Mouse (Mus musculus) lung, postnatal 0 days (tissue): Measurements from ENCODE around the gene Olfr739. TPM values are rescaled to one million over a fixed set of nuclear protein-coding genes. Genes with fewer than 3 reads are reported as not detected.

Experiments used
- ATAC-seq: fragments of 200-750 bp; cut with Nextera tagmentation; 2 replicates; pipeline ENCODE4 v1.8.0; 2017; ENCODE audit warnings: moderate library complexity
- DNase-seq: peaks from one replicate; pipeline ENCODE4 v3.0.0-alpha.2; 2016; ENCODE audit warnings: low spot score
- H3K27ac ChIP-seq: fragments of 300-500 bp; sonication (generic); 2 replicates; pipeline ENCODE4 v1.5.1; 2014; ENCODE audit warnings: antibody characterized with exemption, mild to moderate bottlenecking, low read length, mixed read lengths
- H3K27me3 ChIP-seq: fragments of 300-500 bp; sonication (generic); replicated peaks from 2 replicates; pipeline ENCODE4 v1.6.1; 2014; ENCODE audit warnings: low read length, mixed read lengths; ENCODE audit not compliant: insufficient read depth
- H3K36me3 ChIP-seq: fragments of 300-500 bp; sonication (generic); 2 replicates; pipeline ENCODE4 v1.6.1; 2014; ENCODE audit warnings: low read length, mixed read lengths; ENCODE audit not compliant: insufficient read depth
- H3K4me1 ChIP-seq: fragments of 300-500 bp; sonication (generic); 2 replicates; pipeline ENCODE4 v1.6.1; 2014; ENCODE audit warnings: antibody characterized with exemption, low read depth, low read length, mixed read lengths; ENCODE audit not compliant: insufficient read depth
- H3K4me2 ChIP-seq: fragments of 300-500 bp; sonication (generic); replicated peaks from 2 replicates; pipeline ENCODE4 v1.6.1; 2014; ENCODE audit warnings: low read depth, mild to moderate bottlenecking, low read length, moderate library complexity, mixed read lengths
- H3K4me3 ChIP-seq: fragments of 300-500 bp; sonication (generic); 2 replicates; pipeline ENCODE4 v1.5.1; 2014; ENCODE audit warnings: low read depth, low read length
- H3K9ac ChIP-seq: fragments of 300-500 bp; sonication (generic); replicated peaks from 2 replicates; pipeline ENCODE4 v1.6.1; 2014; ENCODE audit warnings: low read depth, mild to moderate bottlenecking
- H3K9me3 ChIP-seq: fragments of 300-500 bp; sonication (generic); 2 replicates; pipeline ENCODE4 v1.6.1; 2016; ENCODE audit warnings: low read length, mixed read lengths
- CTCF ChIP-seq: IDR thresholded peaks from 2 replicates; pipeline ENCODE4 v1.5.1; 2016; ENCODE audit warnings: antibody characterized with exemption, mild to moderate bottlenecking
- EP300 ChIP-seq: IDR thresholded peaks from 2 replicates; pipeline ENCODE4 v1.6.1; 2016; ENCODE audit warnings: antibody characterized with exemption, mild to moderate bottlenecking, control low read depth
- WGBS: fragments of 180-500 bp; shearing (Covaris S2); extraction: QIAGEN DNeasy Blood & Tissue Kit; methylation state at CpG from one replicate; pipeline ENCODE4 v1.1.7; 2014; 5-methylcytosine and 5-hydroxymethylcytosine counted together
- polyA plus RNA-seq: library from polyadenylated mRNA; unstranded; fragments of >200 nt; fragmentation: Nextera tagmentation; extraction: Ambion mirVana; gene quantifications from 2 replicates; pipeline ENCODE4 v1.2.1, GENCODE M21; 2015

Gene Olfr739
- not detected in 2 replicates for polyA plus RNA-seq

DNA sequence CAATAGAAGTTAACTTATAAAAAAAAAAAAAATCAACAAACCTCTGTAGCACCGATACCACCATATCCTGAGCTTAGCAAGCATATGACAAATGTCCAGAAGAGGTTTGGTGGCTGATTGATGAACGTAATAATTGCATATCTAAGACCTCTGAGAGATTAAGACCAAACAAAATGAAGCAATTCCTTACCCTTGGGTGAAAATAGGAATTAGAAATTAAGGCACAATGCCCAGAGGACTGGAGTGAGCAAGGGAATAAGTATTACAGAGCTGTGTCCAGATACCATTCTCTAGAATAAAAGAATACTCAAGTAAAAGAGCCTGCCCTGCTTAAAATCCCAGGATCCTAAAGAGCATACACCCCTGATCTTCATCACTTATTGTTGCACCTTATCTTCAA is at the start of gene Olfr739:
TSS of gene Olfr739 (plus strand) at position 301 of the 400 bp plus-strand sequence.
- H3K27ac ChIP-seq: no peak within 1 kb of the TSS
- no peaks in the 10 kb centered on the region for H3K4me1 ChIP-seq
- H3K27me3 ChIP-seq: no peaks in the 10 kb centered on the region
- WGBS: 52% methylated on average over 2 of the region's 2 CpGs
- no peaks in the 10 kb centered on the region for H3K9me3 ChIP-seq
- DNase-seq (no peak), ATAC-seq (no peak)
- H3K9ac ChIP-seq: no peak within 1 kb of the TSS
- TF ChIP-seq CTCF (no peak), EP300 (no peak)
- H3K36me3 ChIP-seq: no peaks in the 10 kb centered on the region
- H3K4me2 ChIP-seq: no peak within 1 kb of the TSS
- H3K4me3 ChIP-seq: no peak within 1 kb of the TSS

DNA sequence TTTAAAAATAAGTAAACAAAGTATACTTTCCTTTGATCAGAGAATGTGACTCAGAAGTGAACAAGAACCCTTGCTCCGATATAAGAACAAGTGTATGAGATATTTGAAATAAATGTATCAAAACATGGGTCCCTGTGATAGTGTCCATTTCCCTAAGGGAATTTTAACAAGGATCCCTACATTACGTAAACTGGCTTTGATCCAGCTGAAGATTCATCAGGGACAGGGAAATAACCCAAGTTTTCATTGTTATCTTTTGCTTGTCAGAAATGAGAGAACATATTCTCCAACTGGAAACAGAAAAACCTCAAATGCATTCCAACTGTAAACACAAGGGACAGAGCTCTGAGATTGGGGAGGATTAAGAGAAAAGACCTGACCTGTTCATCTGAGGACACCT is 37.6 kb upstream of the Olfr739 start, which contains the start of gene Olfr736:
TSS of gene Olfr736 (plus strand) at position 301 of the 400 bp plus-strand sequence.
- Histone ChIP-seq H3K4me3 (no peak within 1 kb of the TSS), H3K4me2 (no peak within 1 kb of the TSS), H3K9ac (no peak within 1 kb of the TSS), H3K27me3 (no peaks in the 10 kb centered on the region), H3K27ac (no peak within 1 kb of the TSS), H3K4me1 (no peaks in the 10 kb centered on the region), H3K36me3 (no peaks in the 10 kb centered on the region), H3K9me3 (no peaks in the 10 kb centered on the region)
- WGBS: 59% methylated on average over 2 of the region's 2 CpGs
- no peak for DNase-seq
- ATAC-seq: no peak
- TF ChIP-seq CTCF: no peak
- no peak for TF ChIP-seq EP300

DNA sequence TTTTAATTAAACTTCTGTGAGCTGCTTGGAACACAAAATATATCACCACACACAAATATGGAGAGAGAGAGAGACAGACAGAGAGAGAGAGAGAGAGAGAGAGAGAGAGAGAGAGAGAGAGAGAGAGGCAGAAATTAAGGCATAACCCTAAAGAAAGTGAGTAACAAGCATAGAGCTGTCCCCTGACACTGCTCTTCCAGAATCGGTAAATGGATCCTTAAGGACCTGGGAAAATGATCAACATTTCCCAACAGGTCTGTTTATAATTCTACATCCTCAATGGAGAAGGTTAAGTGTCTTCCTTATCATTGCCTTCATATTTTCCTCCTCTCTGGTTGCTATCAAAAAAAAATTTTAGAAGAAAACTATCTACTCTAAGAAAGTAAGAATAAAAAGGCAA is 11.2 kb upstream of the Olfr739 start, which contains the start of gene Olfr738:
TSS of gene Olfr738 (plus strand) at position 301 of the 400 bp plus-strand sequence.
- Histone ChIP-seq H3K4me2 (no peak within 1 kb of the TSS), H3K9me3 (no peaks in the 10 kb centered on the region), H3K4me1 (no peaks in the 10 kb centered on the region), H3K4me3 (no peak within 1 kb of the TSS), H3K36me3 (no peaks in the 10 kb centered on the region), H3K9ac (no peak within 1 kb of the TSS), H3K27me3 (no peaks in the 10 kb centered on the region), H3K27ac (no peak within 1 kb of the TSS)
- DNase-seq (no peak), ATAC-seq (no peak)
- no peak for TF ChIP-seq CTCF
- no peak for TF ChIP-seq EP300
- 82% methylated on average over 1 of the region's 1 CpGs for WGBS

DNA sequence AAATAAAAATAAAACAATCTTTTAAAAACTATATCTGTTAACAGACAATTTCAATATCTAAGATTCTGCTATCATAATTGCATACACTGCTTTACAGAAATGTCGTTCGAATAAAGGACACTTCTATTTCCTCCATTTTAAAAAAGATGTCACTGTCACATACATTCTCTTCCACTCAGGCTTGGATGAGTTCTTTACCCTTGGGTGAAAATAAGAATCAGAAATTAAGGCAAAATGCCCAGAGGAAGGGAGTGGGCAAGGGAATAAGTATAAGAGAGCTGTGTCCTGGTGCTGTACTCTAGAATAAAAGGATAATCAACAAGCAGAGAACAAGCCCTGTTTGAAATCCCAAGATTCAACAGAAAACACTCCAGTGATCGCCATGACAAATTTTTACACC is 26.8 kb downstream of the Olfr739 start, which contains the start of gene Olfr740:
TSS of gene Olfr740 (plus strand) at position 301 of the 400 bp plus-strand sequence.
- H3K4me3 ChIP-seq: no peak within 1 kb of the TSS
- no peaks in the 10 kb centered on the region for H3K27me3 ChIP-seq
- H3K9me3 ChIP-seq: no peaks in the 10 kb centered on the region
- DNase-seq (no peak), ATAC-seq (no peak)
- H3K27ac ChIP-seq: no peak within 1 kb of the TSS
- H3K4me1 ChIP-seq: no peaks in the 10 kb centered on the region
- H3K9ac ChIP-seq: no peak within 1 kb of the TSS
- no peak within 1 kb of the TSS for H3K4me2 ChIP-seq
- no peaks in the 10 kb centered on the region for H3K36me3 ChIP-seq
- WGBS: 72% methylated on average over 3 of the region's 3 CpGs
- TF ChIP-seq EP300: no peak
- TF ChIP-seq CTCF: no peak

DNA sequence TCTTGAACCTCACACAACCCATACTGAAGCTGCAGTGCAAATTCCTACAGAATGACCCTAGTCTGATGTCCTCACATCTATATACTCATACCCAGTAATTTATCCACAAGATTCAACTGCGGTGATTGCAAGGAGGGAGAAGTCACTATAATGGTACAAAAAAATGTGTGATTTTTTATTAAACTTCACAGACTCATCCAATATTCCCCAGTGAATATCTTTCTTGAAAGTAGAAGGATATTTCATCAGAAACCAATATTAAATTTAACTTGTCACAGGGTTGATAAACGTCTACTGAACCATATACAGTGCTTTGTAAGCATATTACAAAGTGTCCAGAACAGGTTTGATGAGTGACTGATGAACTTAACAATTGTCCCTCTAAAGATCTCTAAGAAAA is 54.0 kb downstream of the Olfr739 start, which contains the start of gene Olfr741:
TSS of gene Olfr741 (plus strand) at position 301 of the 400 bp plus-strand sequence.
- WGBS: 62% methylated on average over 2 of the region's 2 CpGs
- no peaks in the 10 kb centered on the region for H3K36me3 ChIP-seq

More for the DNA sequence above, 54.0 kb downstream of the Olfr739 start, which contains the start of gene Olfr741:
- Histone ChIP-seq H3K4me3 (no peak within 1 kb of the TSS), H3K27me3 (no peaks in the 10 kb centered on the region), H3K27ac (no peak within 1 kb of the TSS), H3K4me1 (no peaks in the 10 kb centered on the region), H3K9me3 (no peaks in the 10 kb centered on the region), H3K9ac (no peak within 1 kb of the TSS), H3K4me2 (no peak within 1 kb of the TSS)
- no peak for TF ChIP-seq CTCF
- no peak for TF ChIP-seq EP300
- ATAC-seq (no peak), DNase-seq (no peak)

Other genes with a start within 250 kb of the Olfr739 start
- not detected in 2 replicates for gene Olfr730, start 230.4 kb upstream of the Olfr739 start, polyA plus RNA-seq
- gene Olfr731, start 176.8 kb upstream of the Olfr739 start, polyA plus RNA-seq: not detected in 2 replicates
- not detected in 2 replicates for gene Olfr732, start 134.4 kb upstream of the Olfr739 start, polyA plus RNA-seq
- gene Olfr733, start 117.1 kb upstream of the Olfr739 start, polyA plus RNA-seq: not detected in 2 replicates
- gene Olfr734, start 91.9 kb upstream of the Olfr739 start, polyA plus RNA-seq: not detected in 2 replicates
- gene Olfr735, start 69.8 kb upstream of the Olfr739 start, polyA plus RNA-seq: not detected in 2 replicates
- gene Tlr11, start 60.7 kb upstream of the Olfr739 start, polyA plus RNA-seq: 0.04 TPM in 1 of 2 replicates, not detected in the other
- gene Olfr736, start 37.5 kb upstream of the Olfr739 start, polyA plus RNA-seq: not detected in 2 replicates
- not detected in 2 replicates for gene Olfr738, start 11.1 kb upstream of the Olfr739 start, polyA plus RNA-seq
- gene Olfr740, start 26.9 kb downstream of the Olfr739 start, polyA plus RNA-seq: not detected in 2 replicates
- not detected in 2 replicates for gene Olfr741, start 54.1 kb downstream of the Olfr739 start, polyA plus RNA-seq
- gene Olfr742, start 85.0 kb downstream of the Olfr739 start, polyA plus RNA-seq: not detected in 2 replicates
- gene Olfr743, start 103.2 kb downstream of the Olfr739 start, polyA plus RNA-seq: not detected in 2 replicates
- gene Olfr744, start 196.3 kb downstream of the Olfr739 start, polyA plus RNA-seq: not detected in 2 replicates
- gene Olfr745, start 220.8 kb downstream of the Olfr739 start, polyA plus RNA-seq: not detected in 2 replicates
- not detected in 2 replicates for gene Olfr746, start 228.5 kb downstream of the Olfr739 start, polyA plus RNA-seq